Mouse (Mus musculus) brain, adult 2 months (tissue): ENCODE data around the gene Lrrc61.

Experiments
- DNase-seq: peaks from one replicate; pipeline ENCODE4 v3.0.0; 2011; ENCODE audit warnings: low read depth, low spot score

The Lrrc61 gene

GRCm38 (mm10) chr6:48546858-48547257, 7.7 kb upstream of the Lrrc61 start:
- no peak for DNase-seq

DNA sequence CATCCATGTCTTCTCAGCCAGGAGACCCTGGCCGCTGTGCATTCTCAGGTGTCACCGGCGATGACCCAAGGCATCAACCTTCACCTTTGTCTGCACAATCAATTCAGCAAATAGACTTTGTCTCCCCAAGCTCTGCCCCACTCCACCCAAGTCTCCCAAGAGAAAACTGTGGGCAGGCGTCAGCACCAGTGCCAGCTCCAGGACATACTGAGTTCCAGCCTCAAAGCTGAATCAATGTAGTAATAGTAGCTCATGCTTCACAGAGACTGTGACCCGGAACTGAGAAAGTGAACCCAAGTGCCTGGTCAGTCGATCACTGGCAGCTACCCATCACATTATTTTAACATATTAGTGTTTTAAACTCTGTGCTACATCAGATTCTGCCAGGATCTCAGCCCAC, 6.3 kb upstream of the Lrrc61 start:
- no peak for DNase-seq

- no peak for DNase-seq
Observed at GRCm38 (mm10) chr6:48552918-48553317, 1.7 kb upstream of the Lrrc61 start.

DNA sequence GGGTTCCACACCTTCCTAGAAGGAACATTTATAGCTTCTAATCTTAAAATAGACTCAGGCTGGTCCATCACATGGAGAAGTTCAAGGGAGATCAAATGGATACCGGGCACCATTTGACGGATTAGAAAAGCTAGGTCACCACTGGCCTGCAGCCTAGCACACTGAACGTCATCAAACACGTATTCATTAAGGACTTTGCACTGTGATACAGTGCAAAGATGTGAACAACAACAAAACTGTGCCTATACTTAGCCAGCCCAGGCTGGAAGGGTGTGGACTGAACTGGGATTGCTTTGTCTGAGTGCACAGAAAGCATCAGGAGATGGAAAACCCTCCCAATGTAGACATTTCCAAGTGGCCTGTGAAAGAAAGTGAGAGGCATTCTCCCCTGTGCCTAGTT, 777 bp upstream of the Lrrc61 start:
- DNase-seq: peak; percentile 46

DNA sequence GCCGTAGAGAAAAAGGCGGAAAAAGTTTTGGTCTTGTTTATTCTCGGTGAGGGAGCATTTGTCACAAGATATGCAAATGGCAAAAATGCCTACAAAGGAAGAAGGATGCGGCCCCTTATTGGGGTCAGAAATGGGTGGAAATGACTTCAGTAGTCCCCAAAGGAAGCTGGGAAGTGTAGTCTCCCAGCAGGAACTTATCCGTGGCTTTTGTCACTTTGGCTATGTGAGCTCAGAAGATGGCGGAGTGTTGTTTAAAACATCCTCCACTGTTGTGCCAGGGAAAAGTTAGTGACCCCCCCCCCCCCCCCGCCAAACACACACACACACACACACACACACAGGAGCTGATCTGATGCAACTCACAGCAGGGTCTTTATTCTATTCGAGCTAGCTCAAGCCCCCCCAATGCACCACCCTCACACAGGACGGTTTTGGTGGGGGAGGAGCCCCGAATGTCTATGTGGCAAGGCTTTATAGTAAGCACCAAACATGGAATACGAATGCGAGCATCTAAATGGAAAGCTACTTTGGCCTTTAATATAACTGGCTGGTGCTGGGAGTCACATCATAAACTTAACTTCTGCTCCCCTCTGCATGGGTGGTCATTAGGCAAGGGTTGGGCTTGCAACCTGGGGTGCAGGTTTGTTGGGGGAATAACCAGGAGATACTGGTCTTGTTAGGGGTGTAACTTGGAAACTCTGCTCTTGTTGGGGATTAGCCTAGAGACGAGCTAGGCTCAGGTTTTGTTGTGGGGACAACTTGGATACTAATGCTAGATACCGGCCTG, 701 bp downstream of the Lrrc61 start:
- peak; percentile 97 for DNase-seq

DNA sequence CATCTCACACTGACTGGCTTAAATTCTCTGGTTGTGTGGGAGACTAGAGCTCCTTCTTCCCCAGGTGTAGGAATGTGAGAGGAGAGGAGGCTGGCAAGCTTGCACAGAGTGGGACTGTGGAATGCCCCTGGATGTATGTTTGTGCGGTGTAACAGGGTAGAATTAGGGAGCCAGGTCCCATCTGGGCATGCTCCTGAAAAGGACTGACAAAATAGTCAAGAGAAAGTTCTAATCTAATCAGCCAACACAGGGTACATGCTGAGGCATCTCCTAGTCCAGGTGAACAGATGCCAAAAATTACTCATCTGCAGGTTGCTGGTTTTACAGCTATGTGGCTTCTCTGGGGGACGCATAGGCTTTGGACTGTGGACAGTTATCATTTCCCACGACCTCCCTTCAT, 1.4 kb downstream of the Lrrc61 start:
- DNase-seq: no peak

DNA sequence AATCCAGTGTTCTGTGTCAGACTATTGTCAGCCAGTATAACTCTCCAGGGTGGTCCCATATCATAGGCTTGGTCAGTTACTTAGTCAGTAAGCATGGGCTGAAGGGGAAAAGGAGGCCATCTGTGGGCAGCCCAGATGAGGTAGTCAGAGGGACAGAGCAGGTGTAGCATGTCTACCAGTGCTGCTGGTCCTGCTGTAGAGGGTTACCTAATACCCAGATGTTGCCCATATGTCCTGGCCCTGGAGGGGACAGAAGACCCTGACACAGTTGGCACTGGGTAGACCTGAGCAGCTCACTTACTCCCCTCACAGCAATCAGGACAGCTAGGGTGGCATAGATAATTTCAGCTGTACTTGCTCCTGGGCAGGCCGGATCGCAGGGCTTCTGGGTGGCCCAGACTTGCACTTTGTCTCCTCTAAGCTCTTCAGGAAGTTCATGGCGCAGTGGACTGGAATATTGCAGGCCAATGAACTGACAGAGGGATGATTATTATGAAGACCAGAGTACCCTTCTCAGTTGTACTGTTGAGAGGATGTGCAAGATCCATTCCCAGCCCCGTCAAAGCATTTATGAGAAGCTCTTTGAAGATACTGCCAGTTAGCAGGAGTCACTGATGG, 11.2 kb downstream of the Lrrc61 start:
- DNase-seq: no peak

DNA sequence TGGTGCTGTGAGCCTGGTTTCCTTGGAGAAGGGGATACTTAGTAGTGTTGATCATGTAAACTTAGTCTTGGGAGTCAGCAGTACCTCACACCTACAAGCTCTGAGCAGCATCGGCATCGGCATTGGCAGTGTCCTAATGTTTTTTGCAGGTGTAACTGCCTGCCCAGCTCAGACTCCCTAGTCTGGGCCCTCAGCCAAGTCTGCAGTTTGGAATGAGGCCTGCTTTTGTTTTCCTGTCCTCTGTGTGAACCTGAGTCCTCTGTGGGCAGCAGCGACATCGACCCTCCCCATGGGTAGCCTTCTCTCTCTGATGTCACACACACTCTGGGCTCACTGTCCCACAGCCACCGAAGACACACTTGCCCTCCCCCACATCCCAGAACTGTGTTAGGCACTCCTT, 11.7 kb downstream of the Lrrc61 start:
- DNase-seq: peak; percentile 51

DNA sequence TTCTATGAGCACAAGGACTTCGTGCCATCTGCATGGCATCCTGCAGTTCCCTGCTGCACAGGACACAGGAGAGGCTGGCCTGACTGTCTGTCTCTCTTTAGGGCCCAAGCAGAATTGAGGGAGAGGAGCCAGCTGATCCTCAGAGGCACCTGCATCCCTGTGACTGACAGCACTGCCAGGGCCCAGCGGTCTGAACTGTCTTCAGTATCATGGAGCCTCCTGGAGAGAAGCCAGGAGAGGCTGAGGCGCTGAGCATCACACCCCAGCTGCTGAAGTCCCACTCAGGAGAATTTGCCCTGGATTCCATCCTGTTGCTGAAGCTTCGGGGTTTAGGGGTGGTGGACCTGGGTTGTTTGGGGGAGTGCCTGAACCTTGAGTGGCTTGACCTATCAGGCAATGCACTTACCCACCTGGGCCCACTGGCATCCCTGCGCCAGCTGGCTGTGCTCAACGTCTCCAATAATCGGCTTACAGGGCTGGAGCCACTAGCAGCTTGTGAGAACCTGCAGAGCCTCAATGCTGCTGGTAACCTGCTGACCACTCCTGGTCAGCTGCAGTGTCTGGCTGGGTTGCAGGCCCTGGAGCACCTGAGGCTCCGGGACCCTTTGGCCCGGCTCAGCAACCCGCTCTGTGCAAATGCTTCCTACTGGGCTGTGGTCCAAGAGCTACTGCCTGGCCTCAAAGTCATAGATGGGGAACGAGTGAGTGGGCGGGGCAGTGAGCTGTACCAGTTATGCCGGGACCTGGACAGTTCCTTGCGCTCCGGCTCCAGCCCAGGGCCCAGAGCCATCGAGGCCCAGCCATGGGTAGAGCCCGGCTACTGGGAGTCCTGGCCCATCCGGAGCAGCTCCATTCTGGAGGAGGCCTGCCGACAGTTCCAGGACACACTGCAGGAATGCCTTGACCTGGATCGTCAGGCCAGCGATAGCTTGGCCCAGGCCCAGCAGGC, 13.7 kb downstream of the Lrrc61 start:
- peak; percentile 71 for DNase-seq

DNA sequence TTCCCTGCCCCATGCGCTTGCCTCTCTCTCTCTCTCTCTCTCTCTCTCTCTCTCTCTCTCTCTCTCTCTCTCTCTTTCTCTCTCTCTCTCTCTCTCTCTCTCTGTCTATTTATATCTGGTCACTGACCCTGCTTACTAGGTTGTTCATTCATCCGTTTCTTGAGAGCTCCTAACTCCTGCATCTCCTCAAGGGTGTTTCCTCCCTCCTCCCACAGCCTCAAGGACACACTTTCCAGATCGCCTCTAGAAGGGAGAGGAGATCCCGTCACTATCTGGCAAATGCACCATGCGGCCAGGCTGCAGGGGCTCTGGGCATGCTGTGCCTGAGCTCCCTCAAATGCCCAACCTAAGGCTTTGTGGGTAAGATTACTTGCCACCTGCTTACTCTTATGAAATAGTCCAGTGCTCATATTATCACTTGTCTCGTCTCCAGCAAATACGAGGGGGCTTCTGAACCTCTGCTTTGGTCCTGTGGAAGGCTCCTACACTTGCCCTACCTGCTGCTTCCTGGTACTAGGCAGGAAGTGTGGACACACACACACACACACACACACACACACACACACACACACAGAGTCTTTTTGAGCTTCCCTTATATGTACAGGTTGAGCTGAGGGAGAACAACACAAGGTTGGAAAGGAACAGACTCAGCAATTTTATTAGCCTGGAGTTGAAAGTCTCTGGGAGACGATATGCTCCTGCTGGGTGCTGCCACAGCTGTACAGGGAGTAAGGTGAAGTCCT, 14.6 kb downstream of the Lrrc61 start:
- DNase-seq: peak; percentile 25

DNA sequence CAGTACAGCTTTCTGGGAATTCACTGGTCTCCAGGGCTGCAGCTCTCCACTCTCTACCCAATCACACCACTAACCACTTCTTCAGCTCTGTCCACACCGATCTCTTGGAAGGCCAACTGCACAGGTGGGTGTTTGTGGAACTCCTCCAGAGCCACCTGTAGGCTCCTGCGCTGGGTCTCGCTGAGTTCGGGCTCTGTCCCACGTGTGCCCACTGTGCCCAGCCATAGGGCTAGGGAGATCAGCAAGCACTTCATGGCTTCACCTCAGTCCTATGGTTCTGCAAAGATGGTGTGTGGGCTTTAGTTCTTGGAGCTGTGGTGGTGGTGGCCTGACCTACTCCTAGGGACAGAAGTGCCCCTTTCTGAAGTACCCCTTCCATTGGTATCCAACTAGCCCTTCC, 17.4 kb downstream of the Lrrc61 start:
- no peak for DNase-seq

DNA sequence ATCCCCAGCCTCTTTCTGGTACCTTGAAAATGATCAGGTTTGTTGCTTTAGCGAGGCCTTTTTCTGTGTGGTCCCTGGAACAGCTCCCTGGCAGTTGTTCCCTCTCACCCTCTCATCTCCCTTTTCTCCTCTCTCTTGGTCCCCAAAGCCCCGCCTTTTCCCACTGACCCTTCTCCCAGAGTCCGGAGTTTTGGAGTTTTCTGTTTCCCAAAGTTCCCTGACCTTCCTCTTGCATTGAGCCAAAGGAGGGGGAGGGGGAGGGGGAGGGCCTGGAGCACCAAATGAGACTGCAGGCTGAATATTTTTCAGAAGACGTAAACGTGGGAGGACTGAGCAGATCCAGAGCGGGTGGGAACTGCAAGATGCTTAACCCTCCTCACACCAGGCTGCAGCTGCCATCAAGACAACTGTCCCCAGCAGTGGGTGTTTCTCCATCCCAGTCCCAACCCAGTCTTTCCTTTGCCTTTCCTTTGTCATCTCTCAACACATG, 18.0 kb downstream of the Lrrc61 start, which contains the start of gene Rarres2:
TSS of gene Rarres2 (minus strand) at position 218 of the 490 bp plus-strand sequence.
- DNase-seq: no peak

DNA sequence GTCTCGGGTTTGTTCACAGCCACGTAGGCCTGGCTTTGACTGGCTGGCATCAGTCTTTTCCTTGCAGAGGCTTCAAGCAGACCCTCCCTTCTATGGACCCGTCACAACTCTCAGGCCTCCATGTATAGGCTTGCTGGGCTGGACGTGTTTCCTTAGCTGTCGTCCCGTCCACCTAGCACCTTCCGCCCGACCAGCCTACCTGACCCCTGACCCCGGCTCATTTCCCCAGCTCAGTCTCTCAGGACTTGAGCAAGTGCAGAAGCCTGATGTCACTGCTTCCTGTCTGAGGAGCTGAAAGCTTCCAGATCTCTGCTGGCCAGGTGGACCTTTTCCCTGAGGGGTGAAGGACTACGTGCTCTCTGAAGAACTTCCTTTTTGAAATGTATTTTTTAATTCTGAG, 18.7 kb downstream of the Lrrc61 start:
- no peak for DNase-seq

DNA sequence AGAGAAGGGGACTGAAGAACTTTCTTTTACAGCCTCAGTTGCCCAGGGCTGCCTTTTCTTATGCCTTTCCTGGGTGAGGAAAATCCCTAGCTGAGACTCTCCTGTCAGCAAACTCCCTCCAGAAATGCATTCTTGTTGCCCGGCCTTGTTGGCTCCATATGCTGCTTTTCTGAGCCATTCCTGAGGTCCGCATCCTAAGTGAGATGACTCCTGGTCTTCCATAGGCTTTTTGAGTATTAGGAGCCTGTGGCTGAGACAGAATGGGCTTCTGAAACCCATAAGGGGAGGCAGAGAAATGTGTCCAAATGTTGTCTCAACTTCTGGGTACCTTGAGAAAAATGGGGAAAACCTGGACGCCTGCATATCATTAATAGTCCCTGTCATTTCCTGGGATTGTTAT, 19.4 kb downstream of the Lrrc61 start:
- DNase-seq: no peak

GRCm38 (mm10) chr6:48578736-48579135, 24.1 kb downstream of the Lrrc61 start:
- no peak for DNase-seq

GRCm38 (mm10) chr6:48579215-48579648, 24.6 kb downstream of the Lrrc61 start:
- DNase-seq: peak; percentile 51

DNA sequence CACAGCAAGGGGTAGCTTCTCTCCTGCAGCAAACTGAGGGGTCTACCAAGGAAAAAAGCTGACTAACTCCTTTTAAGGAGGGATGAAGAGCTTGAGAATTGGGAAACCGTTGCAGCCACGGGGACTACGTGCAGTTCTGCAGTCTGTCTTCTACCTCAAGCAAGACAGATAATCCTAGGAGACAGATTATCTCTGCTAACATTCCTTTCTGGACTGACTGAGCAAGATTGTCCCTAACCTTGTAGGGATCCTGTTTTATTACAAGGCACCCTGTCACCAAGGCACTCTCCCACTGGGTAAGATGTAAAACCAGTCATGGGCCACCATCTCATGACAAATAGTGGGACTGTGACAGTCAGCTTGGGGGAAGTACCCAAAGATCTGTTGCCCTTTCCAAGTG, 26.7 kb downstream of the Lrrc61 start:
- no peak for DNase-seq

- DNase-seq: peak; percentile 83
Observed at GRCm38 (mm10) chr6:48582037-48582436, 27.4 kb downstream of the Lrrc61 start.

DNA sequence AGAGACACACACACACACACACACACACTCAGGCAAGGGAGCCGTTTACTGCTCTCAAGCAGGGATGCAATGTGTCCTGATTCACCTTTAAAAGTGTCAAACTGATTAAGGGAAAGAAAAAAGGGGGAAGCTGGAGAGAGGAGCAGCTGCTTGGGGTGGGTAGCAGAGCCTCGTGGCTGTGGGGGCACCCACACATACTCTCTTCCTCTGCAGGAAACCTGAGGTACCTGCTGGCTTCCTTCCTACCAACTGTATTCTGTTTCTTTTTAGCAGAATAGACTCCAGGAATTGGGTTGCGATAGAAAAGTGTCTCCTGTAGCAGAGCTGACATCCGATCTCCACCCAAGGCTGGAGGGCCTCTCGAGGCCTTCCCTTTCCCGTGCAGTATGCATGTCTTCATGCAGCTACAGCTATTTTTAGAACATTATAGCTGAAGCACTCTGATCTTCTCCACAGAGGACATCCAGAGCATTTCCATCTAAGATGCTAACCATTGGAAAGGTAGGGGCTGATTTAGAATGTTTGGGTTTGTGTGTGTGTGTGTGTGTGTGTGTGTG, 34.7 kb downstream of the Lrrc61 start, which contains the start of gene Gm45021:
TSS of gene Gm45021 (plus strand) at position 417 of the 557 bp plus-strand sequence.
- DNase-seq: no peak

DNA sequence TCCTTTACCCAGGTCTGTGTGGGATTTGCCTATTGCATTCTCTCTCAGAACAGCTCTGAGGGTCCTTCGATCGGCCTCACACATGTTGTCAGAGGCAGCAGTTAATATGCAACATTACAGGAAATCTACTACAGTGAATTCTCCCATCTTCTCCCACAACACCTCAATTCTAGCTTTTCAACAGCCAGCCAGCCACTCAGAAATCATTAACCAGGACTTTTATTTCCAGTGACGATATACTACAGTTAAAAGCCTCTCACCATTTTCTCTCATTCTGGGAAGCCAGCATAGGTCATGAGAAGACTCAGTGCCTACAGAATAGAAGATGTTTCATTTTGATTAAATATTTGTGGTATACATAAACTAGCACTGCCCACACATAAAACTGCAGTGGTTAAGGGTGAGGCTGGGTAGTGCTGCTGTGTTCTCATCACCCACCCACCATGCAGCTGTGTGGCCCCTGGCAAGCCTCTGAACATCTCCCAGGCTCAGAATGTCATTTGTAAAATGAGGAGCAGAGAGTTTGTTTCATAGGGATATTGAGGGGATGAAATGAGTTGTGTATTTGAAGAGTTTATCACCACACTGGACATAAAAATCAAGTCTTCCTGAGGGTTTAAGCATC, 36.7 kb downstream of the Lrrc61 start:
- no peak for DNase-seq
